Mouse (Mus musculus) spleen, postnatal 4 days (tissue): Measurements from ENCODE around the gene Myh13.

Experiments used
- DNase-seq, 2 experiments: peaks; one replicate each; pipeline ENCODE4 v3.0.0; 2022; ENCODE audit warnings: low spot score in 2 of 2

The Myh13 gene

DNA sequence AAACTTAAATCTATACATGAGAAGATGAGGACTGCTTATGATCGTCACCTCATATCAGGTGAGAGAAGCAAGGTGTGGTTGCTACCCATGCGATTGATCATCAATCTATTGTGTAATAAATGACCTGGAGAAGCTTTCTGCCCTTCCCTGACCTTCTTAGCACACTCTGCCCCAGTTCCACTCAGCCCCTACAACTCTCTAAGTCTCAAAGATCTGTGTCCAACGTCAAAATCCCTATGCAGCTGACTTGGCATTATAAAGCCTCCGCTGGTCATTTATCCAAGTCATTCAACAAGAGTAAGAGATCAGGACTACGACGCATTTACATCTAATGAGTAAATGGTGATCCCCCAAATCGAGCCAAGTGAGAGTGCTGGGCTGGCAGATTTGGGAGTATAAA is at the start of gene Myh13:
Myh13 (plus strand) TSS at position 301 of the 400 bp plus-strand sequence.
- no peak for DNase-seq

DNA sequence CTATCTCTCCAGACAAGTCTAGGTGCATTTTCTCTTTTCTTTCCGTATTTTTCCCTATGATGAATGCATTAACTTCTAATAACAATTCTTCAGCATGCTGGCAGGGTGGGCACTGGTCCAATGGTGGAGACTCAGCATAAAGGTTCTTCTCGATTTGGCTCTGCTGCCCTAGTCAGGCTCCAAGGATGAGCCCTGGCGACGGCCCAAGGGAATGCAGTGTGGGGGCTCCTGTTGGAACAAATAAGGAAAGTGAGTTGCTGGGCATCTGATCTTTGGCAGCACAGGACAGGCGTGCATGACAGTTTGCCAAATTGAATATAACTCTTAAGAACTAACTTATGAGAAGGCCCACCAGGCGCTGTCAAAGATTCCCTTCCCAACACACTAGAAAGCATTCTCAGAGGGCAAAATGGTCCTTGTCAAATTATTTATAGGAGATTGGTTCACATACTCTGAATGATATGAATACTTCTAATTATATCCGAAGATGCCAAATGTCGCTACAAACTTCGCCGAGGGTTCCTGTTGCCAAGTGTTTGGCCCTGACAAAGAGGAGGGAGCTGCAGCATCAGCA is 44.8 kb upstream of the Myh13 start, which contains the start of gene Myh8:
Myh8 (plus strand) TSS at position 524 of the 574 bp plus-strand sequence.
- no peak for DNase-seq

DNA sequence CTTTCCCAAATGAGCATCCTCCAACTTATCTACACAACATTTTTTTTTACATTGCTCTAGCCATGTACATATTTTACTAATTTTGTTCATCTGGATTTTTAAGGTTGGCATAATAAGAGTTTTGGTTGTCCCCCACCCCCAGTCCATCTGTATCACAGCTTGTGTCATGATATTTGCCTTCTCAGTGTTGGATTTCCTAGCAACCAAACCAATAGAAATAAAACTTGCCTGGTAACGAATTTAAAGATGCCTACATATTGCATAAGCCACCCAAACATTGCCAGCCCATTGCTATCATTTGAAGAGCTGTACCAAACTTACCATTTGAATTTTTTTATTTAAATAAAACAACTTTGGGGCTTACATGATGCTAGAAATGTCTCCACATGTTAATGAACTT is 28.0 kb upstream of the Myh13 start:
- no peak for DNase-seq

DNA sequence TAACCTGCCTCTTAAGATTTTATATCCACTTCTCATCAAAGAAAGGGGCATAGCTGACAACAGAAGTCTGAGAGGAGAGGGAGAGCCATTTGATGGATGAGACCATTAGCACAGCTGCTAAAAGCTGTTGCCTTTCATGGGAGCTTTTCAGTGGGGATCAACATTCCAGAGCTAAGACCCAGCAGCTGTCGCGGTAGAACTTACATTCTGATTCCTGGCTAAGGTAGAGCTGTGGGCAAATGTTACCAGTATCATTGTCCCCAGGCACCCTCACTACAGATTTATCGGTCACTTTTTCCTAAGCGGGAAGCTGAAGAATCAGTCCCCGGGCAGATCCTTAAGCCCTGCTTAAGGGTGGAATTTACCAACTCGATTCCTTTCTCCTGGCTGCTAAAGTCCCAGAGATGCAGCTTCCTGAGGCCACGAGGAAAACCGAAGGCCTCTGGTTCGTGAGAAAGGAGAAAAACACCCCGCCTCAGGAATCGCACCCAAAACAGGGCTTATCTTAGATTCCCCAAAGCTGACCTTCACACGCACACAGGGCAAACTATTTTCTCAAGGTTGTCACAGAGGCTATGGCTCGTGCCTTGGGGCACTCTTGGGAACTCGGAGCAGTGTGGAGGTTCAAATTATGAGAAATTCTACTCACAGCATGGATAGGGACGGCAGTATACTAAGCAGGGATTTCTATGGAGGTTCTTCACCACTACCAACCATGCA is 7.6 kb upstream of the Myh13 start:
- no peak for DNase-seq

DNA sequence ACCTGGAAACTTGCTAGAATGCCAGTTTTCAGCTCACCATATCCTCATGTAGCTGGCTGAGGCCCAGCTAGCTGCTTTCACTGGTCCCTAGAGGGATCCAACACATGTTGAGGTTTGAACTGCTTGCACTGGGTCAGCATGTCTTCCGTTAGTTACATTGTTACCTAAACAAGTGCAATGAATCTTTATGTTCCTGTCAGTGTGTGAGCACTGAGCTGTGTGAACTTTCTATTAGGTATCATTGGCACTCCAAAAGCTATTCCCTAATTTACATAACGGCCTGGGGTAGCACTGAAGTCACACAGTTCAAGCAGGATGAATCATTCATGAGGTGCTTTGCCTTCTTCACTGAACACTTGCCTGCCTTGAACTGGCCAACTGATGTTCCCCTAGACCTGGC is 5.1 kb downstream of the Myh13 start:
- DNase-seq, result no peak

DNA sequence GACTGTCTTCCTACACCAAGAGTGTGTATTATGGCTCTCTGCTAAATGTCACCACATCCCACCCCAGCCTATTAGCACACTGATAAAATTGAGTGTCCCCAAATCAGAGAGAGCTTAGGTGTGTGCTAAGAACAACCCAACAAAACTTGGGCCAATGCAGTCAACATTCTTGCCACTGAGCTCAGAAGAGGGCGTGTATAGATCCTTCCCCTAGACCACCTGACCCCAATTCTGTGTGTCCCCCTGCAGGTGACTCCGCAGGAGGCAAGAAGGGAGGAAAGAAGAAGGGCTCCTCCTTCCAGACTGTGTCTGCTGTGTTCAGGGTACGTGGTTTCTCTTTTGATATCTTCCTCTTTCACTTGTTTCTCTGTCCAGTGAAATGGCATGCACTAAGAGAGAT is 23.1 kb downstream of the Myh13 start:
- no peak for DNase-seq

DNA sequence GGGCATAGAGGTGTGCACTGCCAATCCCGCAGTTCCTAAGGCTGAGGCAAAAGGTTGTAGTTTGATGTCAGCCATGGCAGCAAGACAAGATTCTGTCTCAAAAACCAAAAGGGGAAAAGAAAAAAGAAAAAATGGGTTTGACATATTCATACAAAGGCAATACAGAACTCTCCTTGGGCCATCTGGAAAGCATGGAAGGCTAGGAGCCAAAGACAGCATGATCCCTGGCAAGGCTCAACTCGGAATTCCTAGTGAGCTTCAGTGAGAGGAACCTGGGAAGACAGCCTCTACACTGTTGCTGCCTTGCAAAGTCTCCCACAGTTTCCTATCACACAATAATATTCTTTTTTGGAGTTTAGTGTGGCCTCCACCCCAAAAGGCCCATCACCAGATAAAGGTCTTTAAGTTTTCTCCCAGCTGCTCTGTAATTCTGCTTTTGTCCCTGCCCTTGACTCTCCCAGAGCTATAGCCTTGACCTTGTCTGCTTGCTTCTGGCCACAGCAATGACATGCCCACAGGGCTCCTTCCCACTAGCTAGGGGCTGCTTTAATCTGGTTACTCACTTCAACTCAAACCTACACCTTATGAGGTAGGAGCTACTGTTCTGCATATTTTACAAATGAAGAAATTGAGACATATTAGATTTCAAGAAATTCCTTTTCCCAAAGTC is 23.9 kb downstream of the Myh13 start:
- no peak for DNase-seq

DNA sequence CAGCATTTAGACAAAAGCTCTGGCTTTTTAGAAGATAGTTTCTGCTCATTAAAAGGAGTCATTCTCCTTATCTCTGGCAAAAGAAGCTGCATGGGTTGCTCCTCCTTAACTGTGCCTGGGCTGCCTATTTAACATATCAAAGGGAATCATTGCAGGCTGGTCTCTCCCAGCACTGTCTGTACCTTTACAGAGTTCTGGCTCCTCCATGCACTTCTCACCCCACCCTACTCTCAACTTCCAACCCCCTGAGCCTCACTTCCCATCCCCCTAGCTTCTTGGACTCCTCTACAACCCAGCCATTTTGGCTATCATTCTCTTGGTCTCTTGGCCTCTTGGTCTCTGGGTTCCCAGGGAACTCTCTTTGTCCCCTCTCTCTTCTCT is 24.4 kb downstream of the Myh13 start:
- DNase-seq, result no peak

DNA sequence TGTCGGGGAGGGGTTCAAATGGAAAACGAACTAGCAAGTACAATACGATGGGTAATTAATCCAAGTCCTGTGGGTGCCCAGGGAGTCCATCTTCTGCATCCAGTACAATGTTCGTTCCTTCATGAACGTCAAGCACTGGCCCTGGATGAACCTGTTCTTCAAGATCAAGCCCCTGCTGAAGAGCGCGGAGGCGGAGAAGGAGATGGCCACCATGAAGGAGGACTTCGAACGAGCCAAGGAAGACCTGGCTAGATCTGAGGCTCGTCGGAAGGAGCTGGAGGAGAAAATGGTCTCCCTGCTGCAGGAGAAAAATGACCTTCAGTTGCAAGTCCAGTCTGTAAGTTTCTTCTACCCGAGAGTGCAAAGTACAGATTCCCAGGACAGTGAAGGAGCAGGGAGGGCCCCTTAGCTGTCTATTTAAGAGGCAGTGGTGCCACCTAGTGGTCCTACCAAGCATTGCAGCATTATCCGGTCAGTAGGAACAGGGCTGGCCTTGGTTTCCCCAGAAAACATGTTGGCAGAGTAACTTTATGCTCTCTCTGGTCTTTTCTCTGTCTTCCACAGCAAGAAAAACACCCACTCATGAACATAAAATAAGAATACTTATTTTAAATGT is 28.8 kb downstream of the Myh13 start:
- DNase-seq, result peak; percentile 36 to 77

DNA sequence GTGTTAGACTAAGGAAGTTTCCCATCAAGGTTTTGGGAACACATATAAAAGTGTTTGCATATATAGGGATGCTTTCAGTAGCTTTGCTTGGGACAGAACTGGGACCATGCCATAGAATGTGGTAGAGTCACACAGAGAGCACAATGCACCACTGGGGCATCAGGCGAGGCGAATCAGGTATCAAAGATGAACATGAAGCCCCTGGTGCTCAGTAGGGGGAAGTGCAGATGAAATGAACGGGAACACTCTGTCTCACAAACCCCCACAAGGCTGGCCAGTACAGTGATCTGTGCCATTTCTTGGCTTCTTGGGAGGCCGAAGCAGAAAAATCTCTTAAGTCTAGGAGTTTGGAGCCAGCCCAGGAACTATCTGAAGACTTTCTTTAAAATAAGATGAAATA is 31.6 kb downstream of the Myh13 start:
- DNase-seq, result no peak

DNA sequence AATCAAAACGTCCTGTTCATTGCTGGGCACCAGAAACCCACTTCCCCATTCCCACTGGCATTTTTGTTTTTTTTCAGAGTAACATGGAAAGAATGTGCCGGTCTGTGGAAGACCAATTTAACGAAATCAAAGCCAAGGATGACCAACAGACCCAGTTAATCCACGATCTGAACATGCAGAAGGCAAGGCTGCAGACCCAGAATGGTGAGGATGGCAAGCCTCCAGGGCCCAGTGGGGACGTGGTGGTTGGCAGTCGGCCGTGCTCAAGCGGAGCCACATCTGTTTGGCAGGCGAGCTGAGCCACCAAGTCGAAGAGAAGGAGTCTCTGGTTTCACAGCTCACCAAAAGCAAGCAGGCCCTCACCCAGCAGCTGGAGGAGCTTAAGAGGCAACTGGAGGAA is 36.6 kb downstream of the Myh13 start:
- DNase-seq, result no peak

DNA sequence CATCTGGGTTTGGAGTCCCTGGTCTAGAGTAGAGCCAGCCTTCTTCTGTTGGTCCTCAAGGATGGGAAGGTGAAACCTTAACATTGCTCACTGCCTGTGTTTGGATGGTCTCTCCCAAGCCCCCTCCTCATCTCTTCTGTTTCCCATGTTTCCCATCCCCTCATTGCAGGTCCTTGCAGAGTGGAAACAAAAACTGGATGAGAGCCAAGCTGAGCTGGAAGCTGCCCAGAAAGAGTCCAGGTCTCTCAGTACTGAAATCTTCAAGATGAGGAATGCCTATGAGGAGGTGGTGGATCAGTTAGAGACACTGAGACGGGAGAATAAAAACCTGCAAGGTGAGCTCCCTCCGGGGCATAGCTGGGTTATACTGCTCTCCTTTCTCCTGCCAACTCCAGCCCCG is 40.8 kb downstream of the Myh13 start:
- no peak for DNase-seq

DNA sequence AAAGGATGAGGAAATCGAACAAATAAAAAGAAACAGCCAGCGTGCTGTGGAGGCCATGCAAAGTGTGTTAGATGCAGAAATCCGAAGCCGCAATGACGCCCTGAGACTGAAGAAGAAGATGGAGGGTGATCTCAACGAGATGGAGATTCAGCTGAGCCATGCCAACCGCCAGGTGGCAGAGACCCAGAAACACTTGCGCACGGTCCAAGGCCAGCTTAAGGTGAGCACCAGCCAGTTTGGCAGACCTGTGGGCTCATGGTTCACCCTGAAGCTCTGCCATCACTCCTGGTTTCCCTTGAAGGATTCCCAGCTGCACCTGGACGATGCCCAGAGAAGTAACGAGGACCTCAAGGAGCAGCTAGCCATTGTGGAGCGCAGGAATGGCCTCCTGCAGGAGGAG is 43.1 kb downstream of the Myh13 start:
- DNase-seq, result no peak

DNA sequence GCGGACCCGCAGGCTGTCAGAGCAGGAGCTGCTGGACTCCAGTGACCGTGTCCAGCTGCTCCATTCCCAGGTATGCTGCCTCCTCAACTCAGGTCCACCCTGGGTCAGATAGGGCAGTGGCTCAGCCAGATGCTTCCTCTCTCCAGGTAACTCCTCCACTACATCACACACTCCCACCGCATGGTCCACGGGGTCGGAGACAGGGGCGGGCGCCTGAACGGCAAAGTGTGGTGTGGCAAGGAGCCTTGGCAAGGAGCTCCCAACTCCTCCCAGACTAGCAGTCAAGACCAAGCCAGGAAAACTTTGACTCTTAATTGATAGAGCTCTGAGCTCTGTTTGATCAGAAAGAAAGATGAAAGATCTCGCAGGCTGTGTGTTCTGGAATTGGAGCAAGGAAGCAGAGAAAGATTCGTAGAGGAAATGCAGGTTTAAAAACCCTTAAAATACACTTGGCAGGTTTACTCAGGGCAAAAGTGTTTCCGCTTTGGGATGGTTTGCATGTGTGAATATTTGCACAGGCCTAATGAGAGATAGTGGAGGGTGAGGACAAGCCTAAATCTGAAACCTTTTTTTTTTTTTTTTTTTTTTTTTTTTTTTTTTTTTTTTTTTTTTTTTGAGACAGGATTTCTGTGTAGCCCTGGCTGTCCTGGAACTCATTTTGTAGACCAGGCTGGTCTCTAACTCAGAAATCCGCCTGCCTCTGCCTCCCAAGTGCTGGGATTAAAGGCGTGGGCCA is 43.7 kb downstream of the Myh13 start:
- DNase-seq, result no peak

DNA sequence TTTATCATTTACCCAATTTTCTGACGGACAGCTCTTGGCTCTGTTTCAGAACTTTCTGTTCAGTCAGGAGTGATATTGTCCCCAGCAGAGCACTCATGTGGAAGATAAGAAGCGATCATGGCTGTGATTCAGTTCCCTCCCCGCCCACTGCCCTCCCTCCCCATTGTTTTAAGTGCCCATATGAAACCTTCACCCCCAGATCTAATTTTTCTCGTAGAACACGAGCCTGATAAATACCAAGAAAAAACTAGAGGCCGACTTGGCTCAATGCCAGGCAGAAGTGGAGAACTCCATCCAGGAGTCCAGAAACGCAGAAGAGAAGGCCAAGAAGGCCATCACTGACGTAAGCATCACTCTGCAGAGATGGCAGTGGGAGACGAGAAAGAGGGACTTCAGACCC is 45.5 kb downstream of the Myh13 start:
- no peak for DNase-seq

DNA sequence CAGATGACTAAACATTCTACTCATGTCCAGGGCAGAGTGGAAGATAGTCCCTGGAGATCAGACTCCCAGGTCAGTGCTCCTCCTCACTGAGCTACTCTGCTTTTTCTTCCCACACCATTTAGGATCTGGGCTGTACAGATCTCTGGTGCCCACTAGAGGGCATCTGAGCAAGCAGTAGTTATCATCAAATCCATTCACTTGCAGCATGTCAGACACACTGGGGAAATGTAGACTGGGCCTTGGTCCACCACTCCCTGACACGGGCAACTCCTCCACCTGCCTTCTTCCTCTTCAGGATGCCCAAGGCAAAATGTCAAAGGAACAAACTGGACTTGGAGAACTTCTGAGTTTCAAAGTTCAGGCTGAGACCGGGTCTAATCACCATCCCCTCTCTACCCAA is 51.9 kb downstream of the Myh13 start:
- no peak for DNase-seq

DNA sequence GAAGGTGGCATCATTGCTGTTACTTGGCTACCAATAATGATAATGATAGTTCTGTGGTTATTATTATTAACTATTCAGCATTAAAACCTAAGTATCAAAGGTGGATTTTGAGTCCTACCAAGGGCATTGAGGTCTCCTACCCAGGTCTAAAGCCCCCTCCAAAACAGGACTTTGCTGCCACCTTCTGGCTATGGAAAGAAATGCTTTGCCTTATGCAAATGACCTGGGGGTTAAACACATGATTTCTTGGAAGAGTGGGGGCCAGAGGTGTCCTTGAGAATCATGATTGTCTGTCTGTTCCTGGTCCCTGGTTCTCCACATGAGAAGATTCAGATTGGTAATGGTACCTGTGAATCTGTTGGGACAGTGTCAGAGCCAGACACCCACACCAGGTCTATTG is 54.9 kb downstream of the Myh13 start:
- DNase-seq, result no peak

DNA sequence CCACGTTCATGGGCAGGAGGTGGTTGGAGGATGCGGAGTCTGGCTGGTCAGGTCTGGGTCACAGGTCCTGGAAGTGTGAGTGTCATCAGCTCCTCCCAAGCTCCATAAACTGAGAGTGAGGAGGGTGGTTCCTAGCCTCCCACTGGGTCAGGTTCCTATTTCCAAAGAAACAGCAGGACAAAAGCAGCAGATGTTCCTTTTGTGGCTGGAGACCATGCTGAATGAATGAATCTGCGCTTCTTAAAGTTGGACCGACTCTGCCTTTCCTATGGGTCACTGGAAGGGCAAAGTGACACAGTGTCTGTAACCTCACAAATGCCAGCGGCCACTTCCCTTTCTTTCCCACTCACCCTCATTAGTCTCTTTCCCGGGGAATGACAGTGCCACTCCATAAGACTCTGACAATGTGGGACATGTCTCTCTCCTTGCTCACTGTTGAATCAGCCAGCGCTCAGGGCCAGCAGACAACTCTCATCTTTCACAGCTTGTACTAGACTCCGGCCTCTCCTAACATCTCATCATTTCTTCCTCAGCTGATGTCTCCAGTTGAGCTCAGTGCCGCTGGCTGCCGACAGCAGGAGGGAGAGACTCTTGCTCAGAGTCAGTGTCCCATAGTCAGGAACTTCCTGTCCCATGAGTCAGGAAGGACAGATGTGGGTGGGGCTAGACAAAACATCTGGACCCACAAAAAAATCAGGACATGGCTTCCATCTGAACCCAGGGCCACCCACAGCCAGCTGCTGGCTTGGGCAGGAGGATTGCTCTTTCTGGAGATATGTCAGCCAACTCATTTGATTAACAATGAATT is 58.4 kb downstream of the Myh13 start:
- DNase-seq, result no peak

DNA sequence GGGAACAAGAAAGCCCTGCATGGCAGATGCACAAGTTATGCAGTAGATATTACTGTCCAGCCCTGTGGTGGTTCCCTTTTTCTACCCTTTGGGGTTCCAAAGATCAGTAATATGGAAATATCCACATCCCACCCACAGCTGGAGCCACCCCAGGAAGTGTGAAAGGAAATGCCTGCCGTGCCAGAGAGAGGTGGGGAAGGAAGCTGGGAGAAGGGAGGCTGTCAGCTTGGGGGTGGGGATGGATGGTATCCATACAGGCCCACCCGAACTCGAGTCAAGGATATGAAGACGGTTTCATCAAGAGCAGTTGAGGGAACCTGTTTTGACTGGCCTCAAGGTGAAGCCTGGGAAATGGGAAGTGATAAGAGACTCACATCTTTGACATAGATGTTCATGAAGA is 60.4 kb downstream of the Myh13 start:
- DNase-seq, result no peak

DNA sequence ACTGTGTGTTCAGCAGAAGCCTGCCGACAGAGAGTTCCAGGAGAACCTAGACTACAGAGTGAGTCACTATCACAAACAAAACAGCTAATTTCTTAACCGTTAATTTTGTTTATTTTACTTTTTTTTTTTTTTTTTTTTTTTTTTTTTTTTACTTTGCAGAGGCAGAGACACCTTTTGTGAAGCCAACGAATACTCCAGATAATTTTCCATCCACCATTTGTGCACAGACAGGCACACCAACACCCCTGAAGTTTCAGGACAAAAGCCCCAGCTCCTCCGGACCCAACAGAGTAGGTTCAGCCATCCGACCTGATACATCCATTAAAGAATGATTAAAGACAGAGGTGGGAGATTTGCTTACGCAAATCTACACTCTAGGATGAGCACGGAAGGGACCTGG is 63.2 kb downstream of the Myh13 start:
- no peak for DNase-seq

DNA sequence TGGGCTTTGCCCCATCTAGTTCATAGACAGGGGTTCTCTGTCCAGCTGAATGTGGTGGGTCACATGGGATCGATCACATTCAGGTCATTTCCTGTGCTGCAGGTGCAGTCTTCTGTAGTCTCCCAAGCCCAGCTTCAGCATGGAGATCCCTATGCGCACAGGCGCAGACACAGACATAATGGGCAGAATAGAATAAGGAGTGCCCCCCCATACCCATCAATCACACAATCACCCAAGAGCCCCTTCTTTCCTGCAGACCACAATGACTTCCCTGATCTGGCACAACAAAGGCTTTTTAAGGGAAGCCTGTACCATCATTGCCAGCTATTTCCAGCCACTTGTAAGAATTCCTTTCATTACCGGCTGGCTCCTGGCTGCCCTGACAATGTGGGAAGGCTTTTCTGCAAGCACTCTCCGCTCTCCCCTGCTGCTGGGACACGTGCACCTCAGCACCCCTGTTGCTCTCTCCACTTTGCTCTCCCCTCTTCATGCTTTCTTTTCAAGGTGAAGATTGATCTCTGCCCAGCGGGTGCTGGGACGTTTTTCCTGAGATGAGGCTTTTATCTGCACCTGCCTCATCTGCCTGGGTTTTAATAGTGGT is 65.5 kb downstream of the Myh13 start:
- DNase-seq, result no peak
